Mouse (Mus musculus) monocyte, adult 59 days (primary cell): ENCODE results near the gene Tmem168. TPM values are rescaled to one million over a fixed set of nuclear protein-coding genes. Genes with fewer than 3 reads are reported as not detected.

Experiments
- total RNA-seq, 2 experiments: library from RNA; stranded (reverse); gene quantifications; one replicate each; pipeline ENCODE4 v1.2.4; 2023

The Tmem168 gene
- total RNA-seq, result 10 to 100 TPM; 41.2 to 41.7 TPM

GRCm38 (mm10) chr6:13607621-13608493 is at the start of gene Tmem168:
TSS of gene Tmem168 (minus strand) at chr6:13608100.

Other genes with a start within 250 kb of the Tmem168 start
- gene Bmt2, start 69.9 kb upstream of the Tmem168 start, total RNA-seq, result 10 to 100 TPM; 16.7 to 18.6 TPM
- gene Gpr85, start 231.8 kb upstream of the Tmem168 start, total RNA-seq, result under 1 TPM; 0.26 to 0.46 TPM